Mouse (Mus musculus) liver, adult 2 months (tissue): ENCODE results near the gene Isca1.

ENCODE experiments used
- CTCF ChIP-seq: fragments of 200-500 bp; IDR thresholded peaks from 2 replicates; pipeline ENCODE4 v1.5.1; 2011; ENCODE audit warnings: low read depth, low read length, control low read depth
- POLR2A ChIP-seq: fragments of 200-500 bp; IDR thresholded peaks from 2 replicates; pipeline ENCODE4 v1.6.1; 2011; ENCODE audit warnings: low read length, control low read depth; ENCODE audit not compliant: insufficient read depth; ENCODE audit errors: extremely low read depth

GRCm38 (mm10) chr13:59770164-59770562 lies 553 bp upstream of the Isca1 start:
- TF ChIP-seq CTCF = no peak
- no peak for TF ChIP-seq POLR2A
